ENCODE assay signal across 12 mouse cellular contexts in genomic region chr11:117101925-117102717, GRCm38 (mm10). TPM values are rescaled to one million over a fixed set of nuclear protein-coding genes. Genes with fewer than 3 reads are reported as not detected.
A peak's percentile ranks its signal among the peaks of the same experiment; 100 is the strongest.
DNase-seq lines count a peak whose midpoint lies in the region; ATAC-seq and TF ChIP-seq lines count a peak whose summit lies in the region.
"Had no signal": no experiment of that assay in that cellular context is flagged by ENCODE, and none has a peak within 500 bp of the region (broad histone marks: within the 10 kb centered on the region; RNA-seq: fewer than 3 reads in every experiment).

No protein-coding gene starts in this region.

- no peak for TF ChIP-seq EP300 in heart, postnatal 0 days (IDR thresholded peaks at IDR 0.05; ENCODE audit: low read depth)

- WGBS in heart, embryonic 11.5 days (ENCODE audit: insufficient replicate concordance), result 67% methylated on average over 14 of the region's 14 CpGs
- WGBS in liver, embryonic 12.5 days (ENCODE audit: insufficient replicate concordance), result 61% methylated on average over 14 of the region's 14 CpGs
- WGBS in heart, postnatal 0 days, result 46% methylated on average over 14 of the region's 14 CpGs
- 81% methylated on average over 14 of the region's 14 CpGs for WGBS in midbrain, postnatal 0 days

- no peak overlapping the region for H3K9ac ChIP-seq in heart, embryonic 11.5 days (ENCODE audit: low read depth, low read length)
- H3K9ac ChIP-seq in liver, embryonic 12.5 days, result no peak overlapping the region
- no peak overlapping the region for H3K9ac ChIP-seq in heart, postnatal 0 days (replicated peaks; ENCODE audit: low read depth, low read length)
- H3K9ac ChIP-seq in midbrain, postnatal 0 days (replicated peaks; ENCODE audit: low read length, poor library complexity, severe bottlenecking), result no peak overlapping the region
- H3K9ac ChIP-seq: limb, embryonic 13.5 days had no signal

- H3K4me1 ChIP-seq in heart, embryonic 11.5 days (ENCODE audit: control insufficient read depth, insufficient read depth, low read length), result peaks cover 29% of the 10 kb centered on the region
- H3K4me1 ChIP-seq in liver, embryonic 12.5 days, result peaks cover 17% of the 10 kb centered on the region; the same call in 1 of the 2 replicates
- H3K4me1 ChIP-seq in heart, postnatal 0 days (ENCODE audit: control insufficient read depth, insufficient read depth), result peaks cover 25% of the 10 kb centered on the region
- H3K4me1 ChIP-seq in midbrain, postnatal 0 days (ENCODE audit: insufficient read depth, low read length), result peaks cover 3% of the 10 kb centered on the region; the same call in 1 of the 2 replicates

- intact Hi-C loops in heart, postnatal 14 days (cut with DNase I), result loop anchor here (1.0 kb wide), 1 partner anchor 12 kb away; no protein-coding TSS in a partner anchor

- no peak overlapping the region for H3K4me2 ChIP-seq in heart, embryonic 11.5 days
- H3K4me2 ChIP-seq in liver, embryonic 12.5 days, result no peak overlapping the region
- no peak overlapping the region; the same call in 1 of the 2 replicates for H3K4me2 ChIP-seq in heart, postnatal 0 days (ENCODE audit: low read depth, low read length)
- no peak overlapping the region for H3K4me2 ChIP-seq in midbrain, postnatal 0 days (ENCODE audit: low read depth, low read length, poor library complexity, severe bottlenecking)
- H3K4me2 ChIP-seq: limb, embryonic 13.5 days had no signal

- no peaks in the 10 kb centered on the region for H3K27me3 ChIP-seq in heart, embryonic 11.5 days (ENCODE audit: control insufficient read depth, insufficient read depth, low read length)
- peaks cover 17% of the 10 kb centered on the region for H3K27me3 ChIP-seq in liver, embryonic 12.5 days (replicated peaks)
- H3K27me3 ChIP-seq in heart, postnatal 0 days (ENCODE audit: control insufficient read depth, insufficient read depth, low read length), result no peaks in the 10 kb centered on the region
- H3K27me3 ChIP-seq in midbrain, postnatal 0 days (ENCODE audit: insufficient read depth, low read length), result no peaks in the 10 kb centered on the region
- H3K27me3 ChIP-seq: limb, embryonic 13.5 days had no signal

- H3K36me3 ChIP-seq in heart, embryonic 11.5 days (ENCODE audit: control insufficient read depth, insufficient read depth, low read length), result no peaks in the 10 kb centered on the region
- no peaks in the 10 kb centered on the region for H3K36me3 ChIP-seq in liver, embryonic 12.5 days
- no peaks in the 10 kb centered on the region for H3K36me3 ChIP-seq in heart, postnatal 0 days (replicated peaks; ENCODE audit: control insufficient read depth, insufficient read depth, low read length)
- H3K36me3 ChIP-seq in midbrain, postnatal 0 days (ENCODE audit: insufficient read depth, low read length), result no peaks in the 10 kb centered on the region
- H3K36me3 ChIP-seq: limb, embryonic 13.5 days had no signal

- TF ChIP-seq CTCF in heart, postnatal 0 days (IDR thresholded peaks at IDR 0.05; ENCODE audit: low read depth), result no peak
- TF ChIP-seq CTCF in midbrain, postnatal 0 days (IDR thresholded peaks at IDR 0.05), result no peak

- ATAC-seq in heart, embryonic 11.5 days (replicated peaks; ENCODE audit: insufficient number of reproducible peaks, low FRiP score, low TSS enrichment), result no peak
- ATAC-seq in liver, embryonic 12.5 days, result no peak
- 0 out of 2 replicates have a peak, but pooled peaks have one; percentile 5 for ATAC-seq in heart, postnatal 0 days (ENCODE audit: insufficient read depth, low read depth)
- no peak for ATAC-seq in midbrain, postnatal 0 days (ENCODE audit: low FRiP score)

- DNase-seq in heart, postnatal 14 days, result no peak
- no peak for DNase-seq in liver
- DNase-seq in heart, postnatal 0 days (ENCODE audit: low spot score), result no peak
- no peak for DNase-seq in midbrain, postnatal 0 days (ENCODE audit: low spot score)
- DNase-seq in embryo, embryonic 11 days, result no peak
- no peak for DNase-seq in B cell, adult 2 months
- DNase-seq: cerebellum, adult 18-20 months; right cerebral cortex, postnatal 4 days; thymus, postnatal 25 days had no signal

- H3K27ac ChIP-seq in heart, embryonic 11.5 days (ENCODE audit: low read depth, low read length), result peak overlapping the region; percentile 70
- H3K27ac ChIP-seq in liver, embryonic 12.5 days, result peak overlapping the region; percentile 21; the same call in 1 of the 2 replicates
- peak overlapping the region; percentile 89 for H3K27ac ChIP-seq in heart, postnatal 0 days (ENCODE audit: low read depth)
- peak overlapping the region; percentile 47; the same call in 1 of the 2 replicates for H3K27ac ChIP-seq in midbrain, postnatal 0 days (ENCODE audit: low read depth, low read length)
- H3K27ac ChIP-seq: limb, embryonic 13.5 days had no signal

- no peaks in the 10 kb centered on the region for H3K9me3 ChIP-seq in heart, embryonic 11.5 days (replicated peaks; ENCODE audit: control insufficient read depth, low read length)
- no peaks in the 10 kb centered on the region for H3K9me3 ChIP-seq in liver, embryonic 12.5 days (replicated peaks)
- H3K9me3 ChIP-seq in heart, postnatal 0 days (replicated peaks; ENCODE audit: control insufficient read depth, low read length), result no peaks in the 10 kb centered on the region
- H3K9me3 ChIP-seq in midbrain, postnatal 0 days (ENCODE audit: low read length), result no peaks in the 10 kb centered on the region
- H3K9me3 ChIP-seq: limb, embryonic 13.5 days had no signal

- no peak overlapping the region for H3K4me3 ChIP-seq in heart, embryonic 11.5 days (ENCODE audit: low read depth, low read length)
- no peak overlapping the region for H3K4me3 ChIP-seq in liver, embryonic 12.5 days
- H3K4me3 ChIP-seq in heart, postnatal 0 days (ENCODE audit: low read depth, low read length), result no peak overlapping the region
- H3K4me3 ChIP-seq in midbrain, postnatal 0 days (ENCODE audit: low read depth, low read length), result no peak overlapping the region
- H3K4me3 ChIP-seq: limb, embryonic 13.5 days had no signal

RNA-seq across cellular contexts. Expression of gene Sec14l1, which starts 12.8 kb away (rescaled TPM):
- polyA plus RNA-seq in heart, embryonic 11.5 days (2014; fragmentation: Nextera tagmentation; extraction: Ambion mirVana), result 32.6 and 39.4 TPM in 2 replicates
- total RNA-seq in heart, postnatal 14 days (2021), result 10 to 100 TPM; 89.1 to 92.0 TPM
- polyA plus RNA-seq in liver, embryonic 12.5 days (2016; fragmentation: Nextera tagmentation; extraction: Ambion mirVana), result 26.9 and 27.5 TPM in 2 replicates
- 62.1 and 71.6 TPM in 2 replicates for total RNA-seq in heart, postnatal 0 days (2014; rRNA removed; ENCODE audit: low replicate concordance)
- polyA plus RNA-seq in heart, postnatal 0 days (2015; fragmentation: Nextera tagmentation; extraction: Ambion mirVana), result 36.4 and 38.0 TPM in 2 replicates
- 63.5 and 71.1 TPM in 2 replicates for total RNA-seq in midbrain, postnatal 0 days (2014; rRNA removed)
- polyA plus RNA-seq in midbrain, postnatal 0 days (2015; fragmentation: Nextera tagmentation; extraction: Ambion mirVana), result 48.0 and 49.2 TPM in 2 replicates

Comparison
In these comparisons a context has a peak if more than half of its experiments do, and no peak if none do; other contexts are left out.
1. H3K27ac ChIP-seq: peak in every context shown above with its lines; median percentile 89 in heart, postnatal 0 days; 70 in heart, embryonic 11.5 days; 47 in midbrain, postnatal 0 days; 21 in liver, embryonic 12.5 days.